Mouse (Mus musculus) bone marrow, adult 2 months (tissue): ENCODE measurements around the gene Prrg4.

ENCODE experiments used
- CTCF ChIP-seq: fragments of 200-500 bp; IDR thresholded peaks from 2 replicates; pipeline ENCODE4 v1.5.1; 2011; ENCODE audit warnings: low read length, control low read depth; ENCODE audit not compliant: control insufficient read depth, insufficient read depth
- POLR2A ChIP-seq: fragments of 200-500 bp; IDR thresholded peaks from 2 replicates; pipeline ENCODE4 v1.6.1; 2011; ENCODE audit warnings: low read depth, mild to moderate bottlenecking, control low read depth, low read length, borderline replicate concordance; ENCODE audit not compliant: control insufficient read depth

- TF ChIP-seq POLR2A = no peak
- no peak for TF ChIP-seq CTCF
Observed at GRCm38 (mm10) chr2:104816371-104816827, 33.3 kb downstream of the Prrg4 start, which contains the start of gene Qser1.
